Mouse (Mus musculus): ENCODE results near the gene Gm17324. TPM values are rescaled to one million over a fixed set of nuclear protein-coding genes. Genes with fewer than 3 reads are reported as not detected.

Gm17324 gene
- polyA plus RNA-seq, 1 experiment from 2014 or later, result 1.0 TPM

DNA sequence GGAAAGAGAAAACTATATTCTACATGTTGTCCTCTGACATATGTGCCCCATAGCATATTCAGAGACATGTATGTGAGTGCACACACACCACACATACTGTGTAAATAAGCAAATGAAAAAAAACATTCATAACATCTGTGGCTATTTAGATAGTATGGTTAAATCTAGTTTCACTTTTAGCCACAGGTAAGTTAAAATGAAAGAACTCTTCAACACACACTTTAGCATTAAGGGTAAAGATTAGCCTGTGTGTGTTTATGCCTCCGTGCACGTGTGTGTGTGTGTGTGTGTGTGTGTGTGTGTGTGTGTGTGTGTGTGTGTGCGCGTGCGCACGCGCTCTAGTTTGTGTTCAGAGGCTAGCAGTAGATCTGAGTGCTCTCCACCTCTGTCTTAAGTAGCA is 47.0 kb downstream of the Gm17324 start:
- H3K4me3 ChIP-seq (replicated peaks), result no peak overlapping the region
- H3K9ac ChIP-seq (replicated peaks), result no peak overlapping the region
- H3K36me3 ChIP-seq, result no peaks in the 10 kb centered on the region
- H3K4me2 ChIP-seq (replicated peaks), result no peak overlapping the region
- peaks cover 17% of the 10 kb centered on the region for H3K27me3 ChIP-seq
- H3K27ac ChIP-seq, result no peak overlapping the region
- ATAC-seq, result no peak
- no peaks in the 10 kb centered on the region for H3K9me3 ChIP-seq
- no peaks in the 10 kb centered on the region for H3K4me1 ChIP-seq (replicated peaks)
- WGBS, result 95% methylated on average over 7 of the region's 7 CpGs

DNA sequence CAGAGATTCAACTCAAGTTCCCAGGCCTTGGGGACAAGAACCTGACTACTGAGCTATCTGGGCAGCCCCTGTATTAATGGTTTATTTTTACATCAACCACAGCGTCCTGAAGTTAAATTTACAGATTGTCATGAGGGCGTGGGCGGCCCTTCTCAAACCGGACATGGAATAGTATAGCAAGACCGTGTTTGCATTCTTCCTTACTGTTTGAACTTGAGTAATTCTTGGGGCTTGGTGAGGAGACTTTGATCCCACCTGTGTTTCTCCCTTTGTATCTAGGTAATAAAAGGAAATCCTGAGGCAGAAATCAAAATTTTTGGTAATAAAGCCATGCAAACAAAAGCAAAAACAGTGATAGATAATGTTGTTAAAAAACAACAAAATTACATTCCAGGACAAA is 48.0 kb downstream of the Gm17324 start:
- peaks cover 27% of the 10 kb centered on the region for H3K27me3 ChIP-seq
- H3K36me3 ChIP-seq, result no peaks in the 10 kb centered on the region
- no peaks in the 10 kb centered on the region for H3K9me3 ChIP-seq
- H3K9ac ChIP-seq (replicated peaks), result no peak overlapping the region
- H3K4me1 ChIP-seq (replicated peaks), result peaks cover 7% of the 10 kb centered on the region
- H3K27ac ChIP-seq, result no peak overlapping the region
- no peak overlapping the region for H3K4me3 ChIP-seq (replicated peaks)
- ATAC-seq, result no peak
- no peak overlapping the region for H3K4me2 ChIP-seq (replicated peaks)
- 90% methylated on average over 5 of the region's 5 CpGs for WGBS

Small RNA genes lying within 50 kb of the gene (microRNA-seq; reads per million reads assigned to microRNA genes)
- gene Gm26377, result not detected

Other genes starting within 250 kb of the Gm17324 start
- gene Gsta1, start 218.1 kb downstream of the Gm17324 start, polyA plus RNA-seq (2015; fragmentation: Nextera tagmentation; extraction: Ambion mirVana), result not detected in 2 replicates
- gene Gm3776, start 191.7 kb downstream of the Gm17324 start, polyA plus RNA-seq (2015; fragmentation: Nextera tagmentation; extraction: Ambion mirVana), result not detected in 2 replicates
- gene Gm10639, start 158.9 kb downstream of the Gm17324 start, polyA plus RNA-seq (2015; fragmentation: Nextera tagmentation; extraction: Ambion mirVana), result not detected in 2 replicates
- gene Omt2a, start 134.0 kb downstream of the Gm17324 start, polyA plus RNA-seq (2015; fragmentation: Nextera tagmentation; extraction: Ambion mirVana), result not detected in 2 replicates
- not detected in 2 replicates for gene Omt2b, start 121.2 kb downstream of the Gm17324 start, polyA plus RNA-seq (2015; fragmentation: Nextera tagmentation; extraction: Ambion mirVana)
- not detected in 2 replicates for gene Gsta2, start 93.0 kb downstream of the Gm17324 start, polyA plus RNA-seq (2015; fragmentation: Nextera tagmentation; extraction: Ambion mirVana)
- 1.8 and 2.0 TPM in 2 replicates for gene Dppa5a, start 80.6 kb downstream of the Gm17324 start, polyA plus RNA-seq (2015; fragmentation: Nextera tagmentation; extraction: Ambion mirVana)
- 5.4 and 5.5 TPM in 2 replicates for gene Ooep, start 70.1 kb downstream of the Gm17324 start, polyA plus RNA-seq (2015; fragmentation: Nextera tagmentation; extraction: Ambion mirVana)
- gene Ddx43, start 53.0 kb downstream of the Gm17324 start, polyA plus RNA-seq (2015; fragmentation: Nextera tagmentation; extraction: Ambion mirVana), result 0.28 and 0.31 TPM in 2 replicates
- 0.46 and 0.51 TPM in 2 replicates for gene Cgas, start 5.5 kb downstream of the Gm17324 start, polyA plus RNA-seq (2015; fragmentation: Nextera tagmentation; extraction: Ambion mirVana)
- 25.4 and 26.3 TPM in 2 replicates for gene Mto1, start 578 bp downstream of the Gm17324 start, polyA plus RNA-seq (2015; fragmentation: Nextera tagmentation; extraction: Ambion mirVana)
- gene Eef1a1, start 40.4 kb upstream of the Gm17324 start, polyA plus RNA-seq (2015; fragmentation: Nextera tagmentation; extraction: Ambion mirVana), result 3,693 and 3,771 TPM in 2 replicates
- gene Slc17a5, start 139.3 kb upstream of the Gm17324 start, polyA plus RNA-seq (2015; fragmentation: Nextera tagmentation; extraction: Ambion mirVana), result 16.3 and 17.2 TPM in 2 replicates
- gene Cd109, start 166.8 kb upstream of the Gm17324 start, polyA plus RNA-seq (2015; fragmentation: Nextera tagmentation; extraction: Ambion mirVana), result 1.4 and 1.5 TPM in 2 replicates

All from midbrain, embryonic 13.5 days (tissue).